Comparison of ENCODE assay signal across 13 mouse cellular contexts in genomic region chr1:181259626-181260410, GRCm38 (mm10). TPM values are rescaled to one million over a fixed set of nuclear protein-coding genes. Genes with fewer than 3 reads are reported as not detected.
A peak's percentile ranks its signal among the peaks of the same experiment; 100 is the strongest.
DNase-seq lines count a peak whose midpoint lies in the region; ATAC-seq and TF ChIP-seq lines count a peak whose summit lies in the region.
"Had no signal": no experiment of that assay in that cellular context is flagged by ENCODE, and none has a peak within 500 bp of the region (broad histone marks: within the 10 kb centered on the region; RNA-seq: fewer than 3 reads in every experiment).

No protein-coding gene starts in this region.

- H3K27ac ChIP-seq in kidney, embryonic 15.5 days = peak overlapping the region; percentile 51
- peak overlapping the region; percentile 42; the same call in 1 of the 2 replicates for H3K27ac ChIP-seq in bone marrow, adult 2 months (ENCODE audit: control insufficient read depth, insufficient read depth, low read depth, low read length, poor library complexity)
- peak overlapping the region; percentile 34 for H3K27ac ChIP-seq in forebrain, embryonic 15.5 days (replicated peaks)
- H3K27ac ChIP-seq in liver, postnatal 0 days (ENCODE audit: low read depth) = peak overlapping the region; percentile 100
- H3K27ac ChIP-seq: left cerebral cortex, adult 2 months had no signal

- no peak overlapping the region for H3K4me3 ChIP-seq in kidney, embryonic 15.5 days (replicated peaks)
- H3K4me3 ChIP-seq in bone marrow, adult 2 months (replicated peaks; ENCODE audit: control insufficient read depth, low read depth, low read length) = no peak overlapping the region
- no peak overlapping the region for H3K4me3 ChIP-seq in forebrain, embryonic 15.5 days
- no peak overlapping the region for H3K4me3 ChIP-seq in liver, postnatal 0 days (ENCODE audit: low read depth, low read length)
- H3K4me3 ChIP-seq: left cerebral cortex, adult 2 months; megakaryocyte, embryonic 14.5 days had no signal

- H3K27me3 ChIP-seq in kidney, embryonic 15.5 days = no peaks in the 10 kb centered on the region
- no peaks in the 10 kb centered on the region for H3K27me3 ChIP-seq in forebrain, embryonic 15.5 days
- no peaks in the 10 kb centered on the region for H3K27me3 ChIP-seq in liver, postnatal 0 days (ENCODE audit: insufficient read depth, low read length)
- H3K27me3 ChIP-seq: megakaryocyte, embryonic 14.5 days had no signal

- no peak for ATAC-seq in kidney, embryonic 15.5 days (replicated peaks; ENCODE audit: low FRiP score)
- ATAC-seq in forebrain, embryonic 15.5 days (replicated peaks) = peak; percentile 62
- no peak for ATAC-seq in liver, postnatal 0 days
- ATAC-seq in CD4-positive, CD25-positive, alpha-beta regulatory T cell, adult 4 months = no peak
- ATAC-seq: inflammation-experienced regulatory T-cells, adult 6 months had no signal

- no peak for TF ChIP-seq EP300 in liver, postnatal 0 days (IDR thresholded peaks at IDR 0.05; ENCODE audit: low read depth)

- H3K4me1 ChIP-seq in kidney, embryonic 15.5 days = peaks cover 46% of the 10 kb centered on the region
- peaks cover 15% of the 10 kb centered on the region for H3K4me1 ChIP-seq in bone marrow, adult 2 months (ENCODE audit: control insufficient read depth, insufficient read depth, low read length)
- peaks cover 22% of the 10 kb centered on the region for H3K4me1 ChIP-seq in forebrain, embryonic 15.5 days
- peaks cover 65% of the 10 kb centered on the region for H3K4me1 ChIP-seq in liver, postnatal 0 days (ENCODE audit: insufficient read depth)

- TF ChIP-seq CTCF in bone marrow, adult 2 months (IDR thresholded peaks at IDR 0.05; ENCODE audit: control insufficient read depth, insufficient read depth, low read length) = no peak
- TF ChIP-seq CTCF in liver, postnatal 0 days (IDR thresholded peaks at IDR 0.05; ENCODE audit: low read depth) = no peak

- H3K4me2 ChIP-seq in kidney, embryonic 15.5 days = no peak overlapping the region
- no peak overlapping the region for H3K4me2 ChIP-seq in forebrain, embryonic 15.5 days (replicated peaks)
- no peak overlapping the region for H3K4me2 ChIP-seq in liver, postnatal 0 days (ENCODE audit: low read depth, low read length)

- 55% methylated on average over 11 of the region's 11 CpGs for WGBS in kidney, embryonic 15.5 days
- WGBS in bone marrow, adult 2 months = 70% methylated on average over 11 of the region's 11 CpGs
- 23% methylated on average over 11 of the region's 11 CpGs for WGBS in forebrain, embryonic 15.5 days
- 70% methylated on average over 11 of the region's 11 CpGs for WGBS in liver, postnatal 0 days (ENCODE audit: insufficient replicate concordance)

- H3K36me3 ChIP-seq in kidney, embryonic 15.5 days = no peaks in the 10 kb centered on the region
- H3K36me3 ChIP-seq in forebrain, embryonic 15.5 days = no peaks in the 10 kb centered on the region
- H3K36me3 ChIP-seq in liver, postnatal 0 days (replicated peaks; ENCODE audit: insufficient read depth, low read length) = no peaks in the 10 kb centered on the region

- TF ChIP-seq POLR2A in bone marrow, adult 2 months (IDR thresholded peaks at IDR 0.05; ENCODE audit: borderline replicate concordance, control insufficient read depth, low read depth, low read length) = no peak

- no peak for DNase-seq in kidney, adult 18-20 months
- peak; percentile 13 for DNase-seq in liver, postnatal 0 days
- no peak for DNase-seq in layer of hippocampus, adult 11-12 months (ENCODE audit: low spot score)
- DNase-seq: cerebellum, adult 2 months; kidney, postnatal 10 days; right cerebral cortex, adult 18-20 months had no signal

- H3K9me3 ChIP-seq in kidney, embryonic 15.5 days (replicated peaks) = no peaks in the 10 kb centered on the region
- no peaks in the 10 kb centered on the region for H3K9me3 ChIP-seq in forebrain, embryonic 15.5 days
- H3K9me3 ChIP-seq in liver, postnatal 0 days (ENCODE audit: low read length) = no peaks in the 10 kb centered on the region
- H3K9me3 ChIP-seq: megakaryocyte, embryonic 14.5 days had no signal

- no peak overlapping the region for H3K9ac ChIP-seq in kidney, embryonic 15.5 days
- no peak overlapping the region for H3K9ac ChIP-seq in forebrain, embryonic 15.5 days (replicated peaks)
- H3K9ac ChIP-seq in liver, postnatal 0 days (replicated peaks) = no peak overlapping the region

RNA-seq across cellular contexts. Expression of gene Wdr26, which starts 48.0 kb away (rescaled TPM):
- 36.2 and 38.7 TPM in 2 replicates for polyA plus RNA-seq in kidney, embryonic 15.5 days (2015; fragmentation: Nextera tagmentation; extraction: Ambion mirVana)
- polyA plus RNA-seq in bone marrow, adult 2 months (2011; ENCODE audit: insufficient read depth, insufficient read length, low replicate concordance, missing spikeins) = 88.4 and 115 TPM in 2 replicates
- polyA plus RNA-seq in forebrain, embryonic 15.5 days (2015; fragmentation: Nextera tagmentation; extraction: Ambion mirVana) = 36.0 and 37.8 TPM in 2 replicates
- polyA plus RNA-seq in liver, postnatal 0 days (2015; fragmentation: Nextera tagmentation; extraction: Ambion mirVana) = 39.4 and 40.1 TPM in 2 replicates
- 10 to 100 TPM; 34.7 to 40.9 TPM for polyA plus RNA-seq in CD4-positive, CD25-positive, alpha-beta regulatory T cell, adult 4 months (2017; shearing (Covaris generic))

Comparison
In these comparisons a context has a peak if more than half of its experiments do, and no peak if none do; other contexts are left out.
1. H3K27ac ChIP-seq: peak in every context shown above with its lines; median percentile 100 in liver, postnatal 0 days; 51 in kidney, embryonic 15.5 days; 42 in bone marrow, adult 2 months; 34 in forebrain, embryonic 15.5 days.